Mouse (Mus musculus) spleen, embryonic (tissue): ENCODE measurements at regions not wholly inside any gene's neighbourhood (a gene's known extent, or its start where the extent isn't known, plus 50 kb on each side); places are given as distances from the start of the nearest gene placed in this dataset.
"Not testable (repeated sequence)": the region's sequence is repeated elsewhere in the genome, so short reads cannot be mapped to it uniquely, and the experiment has no call there.

Source experiments
- CTCF ChIA-PET: fragments of 350-600 bp; sonication (Branson Sonifier 250); formaldehyde crosslinking; loops from one replicate; lab custom pipeline; 2022; lab: Charles Lee

DNA sequence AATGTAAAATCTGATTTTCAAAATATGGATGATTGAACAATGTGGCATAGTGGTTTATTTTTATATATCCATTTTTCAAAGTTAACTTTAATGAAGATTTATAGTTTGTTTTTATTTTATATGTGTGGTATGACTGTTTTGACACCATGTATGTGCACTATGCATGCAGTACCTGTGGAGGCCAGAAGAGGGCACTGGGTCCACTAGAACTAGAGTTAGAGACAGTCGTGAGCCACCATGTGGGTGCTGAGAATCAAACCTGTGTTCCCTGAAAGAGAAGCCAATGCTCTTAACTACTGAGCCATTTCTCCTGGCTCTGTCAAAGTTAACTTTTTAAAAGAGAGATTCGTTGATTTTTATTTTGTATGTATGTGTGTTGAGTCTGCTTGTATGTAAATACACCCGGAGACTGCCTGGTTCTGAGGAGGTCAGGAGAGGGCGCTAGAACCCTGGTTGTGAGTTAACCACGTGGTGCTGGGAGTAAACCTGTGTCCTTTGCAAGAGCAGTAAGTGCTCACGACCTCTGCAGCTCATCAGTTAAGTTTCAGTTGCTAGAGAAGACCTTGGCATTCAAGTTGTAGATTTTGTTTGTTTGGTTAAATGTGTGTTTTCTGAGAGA lies 266.3 kb upstream of the Nr5a2 start:
- CTCF ChIA-PET = no interaction called here

DNA sequence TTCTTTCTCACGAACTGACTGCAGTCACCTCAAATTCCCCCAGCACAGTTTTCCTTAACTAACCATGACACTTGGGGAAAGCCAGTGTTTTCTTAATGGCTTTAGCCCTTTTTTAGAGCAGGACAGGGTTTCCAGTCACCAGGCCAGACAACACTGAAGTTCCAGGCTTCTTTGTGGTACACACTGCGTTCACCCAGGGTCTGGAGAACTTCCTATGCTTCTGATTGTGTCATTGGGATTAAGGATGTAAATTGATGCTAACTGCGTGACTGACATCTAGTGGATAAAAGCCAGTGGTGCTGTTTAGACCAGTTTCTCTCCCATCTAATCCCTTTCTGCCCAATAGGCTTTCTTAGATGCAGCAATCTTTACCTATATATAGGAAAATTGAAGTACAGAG lies 265.2 kb upstream of the Nr5a2 start:
- CTCF ChIA-PET = interaction anchor here (0.6 kb wide), 1 partner anchor 38 kb away, joined by 3 read pairs; no protein-coding TSS in a partner anchor

DNA sequence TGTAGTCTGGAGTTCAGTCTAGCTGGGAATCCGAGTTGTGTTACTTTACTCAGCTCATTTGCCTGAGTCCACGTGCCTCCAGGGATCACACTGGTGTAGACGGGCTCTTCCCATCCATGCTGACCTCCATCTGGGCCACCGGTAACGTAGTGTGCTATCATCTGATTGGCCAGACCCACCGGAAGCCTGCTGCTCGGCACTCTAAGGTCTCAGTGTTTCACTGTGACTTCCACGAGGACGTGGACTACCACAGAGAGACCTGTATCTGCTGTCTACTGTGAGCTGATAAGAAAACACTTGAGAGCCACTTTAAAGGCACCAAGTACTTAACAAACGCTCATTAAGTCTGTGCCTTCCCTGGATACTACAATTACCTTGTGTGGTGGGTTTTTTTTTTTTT lies 262.8 kb upstream of the Nr5a2 start:
- CTCF ChIA-PET = interaction anchor here (0.6 kb wide), 1 partner anchor 809 kb away, joined by 3 read pairs; no protein-coding TSS in a partner anchor

DNA sequence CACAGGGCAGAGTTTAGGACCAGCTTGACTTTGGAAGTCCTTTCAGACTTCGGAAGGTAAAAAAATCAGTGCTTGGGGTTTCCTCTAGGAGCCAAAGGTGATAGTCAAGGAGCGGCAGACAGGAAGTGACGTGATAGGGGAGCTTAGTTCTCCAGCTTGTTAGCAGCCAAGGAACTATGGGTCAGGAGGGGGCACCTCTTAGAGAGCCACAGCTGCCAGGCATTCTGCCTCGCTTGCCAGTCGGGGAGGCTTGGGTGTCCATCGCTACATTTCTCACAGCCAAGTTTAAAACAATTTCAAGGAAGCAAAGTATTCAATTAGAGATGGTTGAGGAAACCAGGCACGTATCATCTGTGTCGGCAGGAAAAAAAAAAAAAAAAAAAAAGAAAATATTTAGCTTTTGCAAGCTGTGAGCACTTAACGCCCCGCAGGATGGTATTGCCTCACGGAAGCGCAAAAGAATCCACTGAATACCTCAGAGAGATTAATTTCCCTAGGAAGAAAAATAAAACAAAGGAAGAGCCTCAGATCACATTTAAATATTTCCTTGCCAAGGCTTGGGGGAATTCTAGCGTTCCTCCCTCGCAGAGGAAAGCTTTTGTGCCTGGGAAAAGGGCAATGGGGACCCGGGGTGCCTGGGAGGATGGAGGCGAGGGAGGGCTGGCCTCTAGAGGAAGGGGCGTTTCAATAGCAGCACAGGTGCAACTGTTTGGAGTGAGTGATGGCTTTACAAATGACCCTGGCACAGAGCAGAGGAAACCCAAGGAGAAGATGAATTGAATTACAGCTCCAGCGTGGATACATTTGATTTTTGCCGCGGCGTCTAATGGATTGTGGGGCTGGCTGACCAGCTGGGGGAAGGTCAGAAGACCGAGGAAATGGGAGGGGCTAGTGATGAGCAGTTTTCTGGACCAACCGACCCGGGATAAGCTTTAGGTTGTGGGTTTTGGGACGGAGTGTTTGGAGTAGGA lies 261.1 kb upstream of the Nr5a2 start:
- CTCF ChIA-PET = no interaction called here

DNA sequence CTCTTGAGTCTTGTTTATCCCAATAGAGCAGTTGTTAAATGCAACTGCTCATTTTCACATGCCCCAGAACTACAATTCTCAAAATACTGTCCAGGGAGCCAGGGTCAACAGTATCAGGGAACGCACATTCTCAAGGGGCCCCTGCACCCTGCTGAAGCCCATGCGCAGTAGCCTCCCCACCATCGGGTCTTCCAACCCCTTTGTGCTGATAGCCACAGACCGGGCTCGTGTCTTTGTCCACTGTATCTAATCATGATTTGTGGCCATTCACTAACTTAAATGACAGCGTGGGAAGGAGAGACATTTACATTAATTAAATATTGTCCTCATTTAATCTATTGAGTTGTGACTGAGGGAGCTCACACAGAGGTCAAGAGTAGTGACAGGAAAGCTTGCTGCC lies 260.0 kb upstream of the Nr5a2 start:
- CTCF ChIA-PET = interaction anchor here (0.6 kb wide), 1 partner anchor 782 kb away, joined by 3 read pairs; no protein-coding TSS in a partner anchor

DNA sequence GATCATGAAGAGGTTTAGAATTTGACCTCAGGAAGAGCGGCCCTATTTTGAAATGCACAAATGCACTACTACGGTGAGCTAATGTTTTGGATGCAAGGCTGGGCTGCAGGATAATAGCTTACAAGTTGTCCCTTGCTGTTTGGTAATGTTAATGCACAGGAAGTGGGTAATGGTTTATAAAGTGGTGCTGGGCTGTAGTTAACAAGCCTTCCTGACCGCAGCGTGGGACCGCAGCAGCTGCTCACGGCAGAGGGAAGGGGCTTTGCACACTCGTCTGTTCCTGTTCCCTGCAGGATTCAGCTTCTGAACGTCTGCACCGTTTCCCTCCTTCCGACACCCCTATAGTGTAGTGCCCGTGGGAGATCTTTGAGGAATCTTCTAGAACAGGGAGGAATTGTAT lies 258.4 kb upstream of the Nr5a2 start:
- CTCF ChIA-PET = interaction anchor here (0.6 kb wide), 1 partner anchor 481 kb away, joined by 6 read pairs; no protein-coding TSS in a partner anchor

DNA sequence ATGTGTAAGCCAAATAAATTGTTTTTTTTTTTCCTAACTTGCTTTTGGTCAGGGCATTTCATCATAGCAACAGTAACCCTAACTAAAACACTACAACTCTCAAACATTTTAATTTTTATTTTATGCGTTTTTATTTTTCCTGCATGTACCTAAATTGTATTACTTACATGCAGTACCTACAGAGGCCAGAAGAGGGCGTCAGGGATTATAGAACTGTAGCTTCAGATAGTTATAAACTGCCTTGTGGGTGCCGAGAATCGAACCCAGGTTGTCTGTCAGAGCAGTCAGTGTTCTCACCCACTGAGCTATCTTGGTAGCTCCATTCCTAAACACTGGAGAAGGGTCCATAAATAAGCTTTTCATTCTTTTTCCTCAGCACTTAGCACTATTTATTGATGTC lies 257.8 kb upstream of the Nr5a2 start:
- CTCF ChIA-PET = interaction anchor here (0.7 kb wide), 1 partner anchor 82 kb away, joined by 3 read pairs; no protein-coding TSS in a partner anchor

DNA sequence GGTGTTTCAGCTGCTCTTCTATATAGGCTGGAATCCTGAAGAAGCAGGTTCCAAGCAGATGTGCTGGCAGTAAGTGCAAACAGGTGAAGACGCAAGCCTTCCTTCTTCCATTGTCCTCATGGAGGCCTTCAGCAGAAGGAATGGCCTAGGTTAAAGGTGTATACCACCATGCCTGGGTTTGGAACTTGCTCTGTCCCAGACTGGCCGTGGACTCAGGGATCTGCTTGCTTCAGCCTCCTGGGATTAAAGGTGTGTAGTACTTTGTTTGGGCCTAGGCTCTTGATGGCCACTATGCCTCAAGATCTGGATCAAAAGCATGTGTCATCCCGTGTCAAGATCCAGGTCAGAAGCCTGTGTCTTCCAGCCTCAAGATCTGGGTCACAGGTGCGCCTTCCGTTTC lies 257.0 kb upstream of the Nr5a2 start:
- CTCF ChIA-PET = interaction anchor here (0.7 kb wide), 1 partner anchor 81 kb away, joined by 3 read pairs; no protein-coding TSS in a partner anchor

DNA sequence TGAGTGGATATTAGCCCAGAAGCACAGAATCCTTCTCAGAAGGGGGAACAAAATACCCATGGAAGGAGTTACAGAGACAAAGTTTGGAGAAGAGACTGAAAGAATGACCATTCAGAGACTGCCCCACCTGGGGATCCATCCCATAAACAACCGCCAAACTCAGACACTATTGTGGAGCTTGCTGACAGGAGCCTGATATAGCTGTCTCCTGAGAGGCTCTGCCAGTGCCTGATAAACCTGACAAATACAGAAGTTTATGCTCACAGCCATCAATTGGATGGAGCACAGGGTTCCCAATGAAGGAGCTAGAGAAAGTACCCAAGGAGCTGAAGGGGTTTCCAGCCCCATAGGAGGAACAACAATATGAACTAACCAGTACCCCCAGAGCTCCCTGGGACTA lies 254.1 kb upstream of the Nr5a2 start:
- CTCF ChIA-PET = not testable (repeated sequence)

DNA sequence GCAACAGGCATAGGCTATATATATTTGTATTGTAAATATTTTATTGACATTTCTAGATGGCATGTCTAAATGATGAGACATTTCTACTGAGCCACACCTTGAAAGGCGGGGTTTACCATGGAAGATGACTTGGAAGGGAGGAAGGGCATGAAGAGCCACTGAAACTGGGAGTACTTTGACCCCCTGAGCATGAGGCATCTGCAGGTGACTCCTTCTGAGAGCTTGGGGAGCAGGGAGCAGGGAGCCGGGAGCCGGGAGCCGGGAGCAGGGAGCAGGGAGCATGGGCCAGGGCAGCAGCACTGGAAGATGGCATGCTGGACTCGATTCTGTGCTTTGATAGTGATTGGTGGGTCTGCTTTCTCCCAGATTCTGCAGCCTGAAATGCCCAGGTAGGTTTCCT lies 253.5 kb upstream of the Nr5a2 start:
- CTCF ChIA-PET = no interaction called here

DNA sequence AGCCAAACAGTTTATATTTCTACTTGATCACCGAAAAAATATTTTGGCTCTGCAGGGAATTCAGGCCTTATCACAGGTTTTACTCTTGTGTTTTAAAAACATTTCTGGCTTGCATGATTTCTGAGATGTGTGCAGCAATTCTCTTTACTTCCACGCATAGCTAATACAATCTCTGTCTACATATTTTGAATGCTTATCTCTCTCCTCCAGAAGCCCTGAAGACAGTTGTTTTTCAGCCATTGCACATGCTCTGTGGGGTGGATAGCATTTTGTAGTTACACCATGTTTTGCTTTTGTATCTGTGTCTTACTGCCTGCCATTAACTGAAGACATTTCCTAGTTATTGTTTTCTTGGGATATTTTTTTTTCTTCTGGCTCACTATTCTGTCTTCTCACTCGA lies 252.6 kb upstream of the Nr5a2 start:
- CTCF ChIA-PET = no interaction called here

DNA sequence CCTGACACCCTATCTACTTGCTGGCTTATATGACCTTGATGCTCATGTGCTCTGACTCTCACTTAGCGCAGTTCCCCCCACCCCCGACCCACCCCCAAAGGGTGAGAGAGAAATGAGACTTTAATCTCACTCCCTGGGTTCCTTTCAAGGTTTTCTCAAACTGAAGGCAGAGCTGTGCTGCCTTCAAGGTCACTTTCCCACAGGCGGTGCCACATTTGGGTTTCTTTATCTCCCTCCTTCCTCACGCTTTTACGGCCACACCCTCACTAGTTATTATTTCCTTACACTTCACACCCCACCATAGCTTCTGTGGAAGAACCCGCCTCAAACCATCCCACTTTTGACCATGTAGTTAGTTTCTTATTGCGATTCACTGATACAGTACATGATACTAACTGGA lies 244.1 kb upstream of the Nr5a2 start:
- CTCF ChIA-PET = no interaction called here

DNA sequence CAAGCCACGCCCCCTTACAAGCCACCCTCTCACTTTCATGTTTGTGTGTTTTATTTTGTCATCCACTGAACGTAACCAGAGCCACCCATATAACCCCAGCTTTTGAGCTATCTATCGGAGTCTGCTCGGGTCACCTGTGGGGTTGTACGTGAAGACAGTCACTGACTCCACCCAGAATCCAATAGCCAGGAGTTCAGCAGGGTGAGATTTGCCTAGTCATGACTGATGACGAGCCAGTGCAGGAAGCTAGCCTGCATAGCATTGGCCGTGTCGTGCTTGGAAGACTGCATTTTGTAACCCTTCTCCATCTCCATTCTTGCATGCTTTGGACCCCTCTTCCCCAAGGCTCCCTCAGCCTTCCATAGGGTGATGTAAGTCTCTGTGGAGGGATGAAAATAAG lies 243.3 kb upstream of the Nr5a2 start:
- CTCF ChIA-PET = no interaction called here

DNA sequence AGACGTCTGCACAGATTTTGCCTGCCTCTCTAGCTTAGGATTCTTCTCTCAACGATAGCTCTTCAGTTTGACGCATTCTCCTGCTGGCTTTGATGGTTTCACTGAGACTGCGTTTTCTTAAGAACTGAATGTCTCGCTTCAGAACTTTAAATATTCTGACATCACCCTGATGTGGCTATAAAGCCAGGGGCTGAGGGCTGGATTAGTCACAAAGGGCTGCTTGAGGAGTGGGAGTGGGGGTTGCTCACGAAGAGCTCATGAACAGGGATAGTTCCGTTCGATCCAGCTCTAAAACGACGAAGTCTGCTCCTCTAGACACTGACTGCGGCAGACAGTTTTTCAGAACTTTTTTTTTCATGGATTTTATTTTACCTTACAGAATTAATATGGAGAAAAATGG lies 240.7 kb upstream of the Nr5a2 start:
- CTCF ChIA-PET = no interaction called here

DNA sequence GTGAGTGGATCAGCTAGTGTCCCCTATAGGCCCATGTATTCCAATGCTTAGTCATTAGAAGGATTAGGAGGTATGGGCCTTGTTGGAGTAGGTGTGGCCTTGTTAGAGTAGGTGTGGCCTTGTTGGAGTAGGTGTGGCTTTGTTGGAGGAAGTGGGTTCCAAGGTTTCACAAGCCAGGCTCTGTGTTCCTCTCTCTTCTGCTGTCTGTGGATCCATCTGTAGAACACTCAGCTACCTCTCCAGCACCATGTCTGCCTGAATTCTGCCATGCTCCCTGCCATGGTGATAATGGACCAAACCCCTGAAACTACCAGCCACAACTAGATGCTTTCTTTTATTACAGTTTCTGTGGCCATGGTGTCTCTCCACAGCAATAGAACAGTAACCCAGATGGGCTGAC lies 235.7 kb upstream of the Nr5a2 start:
- CTCF ChIA-PET = no interaction called here

DNA sequence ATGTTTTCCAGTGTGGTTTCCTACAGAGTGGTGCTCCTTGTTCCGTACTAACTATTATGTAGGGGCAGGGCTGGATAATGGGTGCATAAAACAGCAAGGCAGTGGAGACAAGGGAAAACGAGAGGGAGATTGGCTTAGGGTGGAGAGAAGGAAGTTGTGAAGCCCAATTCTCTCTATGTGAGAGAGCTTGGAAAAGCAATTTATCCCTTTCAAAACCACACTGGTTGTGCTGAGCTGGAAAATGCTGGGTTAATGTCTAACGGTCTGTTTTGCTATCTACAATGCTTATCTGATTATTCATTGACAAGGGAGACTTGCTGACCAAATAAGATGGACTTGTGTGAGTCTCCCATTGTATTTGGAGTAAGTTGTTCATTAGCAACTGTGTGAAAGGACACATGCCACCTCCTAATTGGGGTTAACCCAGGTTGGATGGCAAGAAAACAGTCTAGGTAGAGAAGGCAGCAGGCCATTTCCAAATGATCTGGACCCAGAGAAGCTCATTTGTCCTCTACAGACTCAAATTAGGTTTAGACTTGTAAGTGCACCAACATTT lies 234.9 kb upstream of the Nr5a2 start:
- CTCF ChIA-PET = no interaction called here

DNA sequence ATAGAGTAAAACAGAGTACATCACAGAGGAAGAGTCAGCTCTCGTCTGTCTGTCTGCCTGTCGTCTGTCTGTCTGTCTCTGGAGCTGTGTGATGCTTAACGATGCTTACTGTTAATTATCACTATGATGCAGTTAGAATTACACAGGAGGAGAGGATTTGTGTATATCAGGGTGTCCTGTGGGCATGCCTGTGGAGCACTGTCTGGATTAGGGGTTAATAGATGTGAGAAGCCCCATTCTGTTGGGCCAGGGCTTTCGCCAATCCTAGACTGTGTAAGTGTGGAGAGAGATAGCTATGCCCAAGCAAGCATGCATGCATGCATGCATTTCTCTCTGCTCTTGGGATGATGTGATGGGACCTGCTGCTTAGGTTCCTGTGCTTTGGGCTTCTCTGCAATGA lies 218.0 kb upstream of the Nr5a2 start:
- CTCF ChIA-PET = no interaction called here

DNA sequence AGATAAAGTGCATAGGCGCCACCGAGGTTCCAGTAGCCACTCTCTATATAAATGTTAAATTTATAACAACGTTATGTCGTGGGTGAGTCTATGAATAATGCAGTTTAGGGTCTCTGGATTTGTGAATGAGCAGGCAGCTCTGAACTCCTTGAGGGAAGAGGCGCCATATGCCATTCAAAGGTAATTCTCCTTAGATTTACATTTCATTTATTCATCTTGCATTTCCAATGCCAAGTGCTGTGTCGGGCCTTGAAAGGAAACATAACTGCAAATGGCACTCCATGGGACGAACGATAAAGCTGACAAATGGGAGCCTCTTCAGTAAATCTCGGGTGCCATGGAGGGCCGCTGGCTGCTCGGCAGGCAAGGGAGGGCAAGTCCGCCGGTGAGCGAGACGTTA lies 216.4 kb upstream of the Nr5a2 start:
- CTCF ChIA-PET = no interaction called here

DNA sequence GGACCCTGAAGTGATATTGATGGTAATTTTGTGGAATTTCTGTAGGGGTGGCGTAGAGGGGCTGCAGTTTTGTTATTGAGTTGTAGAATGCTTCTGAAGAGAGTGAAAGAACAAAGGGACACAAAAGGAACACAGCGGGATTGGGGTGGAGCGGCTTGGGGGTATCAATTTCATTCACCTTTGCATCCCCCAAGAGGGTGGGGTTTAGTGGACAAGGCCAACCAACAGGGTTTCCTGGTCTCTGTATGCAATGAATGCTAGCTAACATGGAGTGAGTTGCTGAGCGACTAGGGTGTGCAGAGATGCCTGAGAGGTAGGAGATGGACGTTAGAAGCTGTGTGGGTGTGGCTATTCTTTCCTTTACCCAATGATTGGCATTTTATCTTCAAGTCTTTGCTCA lies 213.8 kb upstream of the Nr5a2 start:
- CTCF ChIA-PET = no interaction called here

DNA sequence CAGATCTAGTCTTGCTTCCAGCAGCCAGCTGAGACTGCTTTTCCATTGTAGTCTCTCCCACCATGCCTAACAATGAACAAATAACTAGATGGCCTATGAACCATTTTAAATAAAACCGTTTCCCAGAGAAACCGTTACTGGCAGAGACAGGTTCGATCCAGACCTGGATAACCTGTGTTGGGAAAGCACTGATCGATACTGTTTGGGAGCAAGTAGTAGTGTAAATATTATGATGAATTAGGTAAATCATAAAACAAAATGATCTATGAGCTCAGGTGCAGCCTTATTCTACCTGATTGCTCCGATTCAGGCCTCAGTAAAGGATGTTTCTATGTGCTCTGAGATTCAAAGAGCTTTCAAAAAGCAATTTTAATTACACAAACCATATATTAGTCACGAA lies 211.9 kb upstream of the Nr5a2 start:
- CTCF ChIA-PET = interaction anchor here (0.6 kb wide), 1 partner anchor 12 kb away, joined by 5 read pairs; no protein-coding TSS in a partner anchor

DNA sequence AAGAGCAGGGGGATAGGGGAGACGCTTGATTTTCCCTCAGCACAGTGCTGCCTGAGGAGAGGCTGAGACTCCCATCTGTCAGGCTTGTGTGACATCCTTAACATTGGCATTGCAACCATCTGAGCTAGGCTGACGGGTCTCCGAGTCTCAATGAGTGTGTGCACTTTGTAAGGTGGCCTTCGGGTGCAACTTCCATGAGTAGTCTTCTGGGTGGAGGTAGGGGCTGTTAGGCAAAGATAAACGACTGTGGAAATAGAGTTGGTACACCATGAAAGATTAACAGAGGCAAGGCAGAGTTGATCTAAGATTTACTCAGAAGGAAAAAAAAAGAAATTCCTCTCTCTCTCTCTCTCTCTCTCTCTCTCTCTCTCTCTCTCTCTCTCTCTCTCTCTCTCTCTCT lies 211.2 kb upstream of the Nr5a2 start:
- CTCF ChIA-PET = interaction anchor here (0.6 kb wide), 1 partner anchor 12 kb away, joined by 5 read pairs; no protein-coding TSS in a partner anchor

DNA sequence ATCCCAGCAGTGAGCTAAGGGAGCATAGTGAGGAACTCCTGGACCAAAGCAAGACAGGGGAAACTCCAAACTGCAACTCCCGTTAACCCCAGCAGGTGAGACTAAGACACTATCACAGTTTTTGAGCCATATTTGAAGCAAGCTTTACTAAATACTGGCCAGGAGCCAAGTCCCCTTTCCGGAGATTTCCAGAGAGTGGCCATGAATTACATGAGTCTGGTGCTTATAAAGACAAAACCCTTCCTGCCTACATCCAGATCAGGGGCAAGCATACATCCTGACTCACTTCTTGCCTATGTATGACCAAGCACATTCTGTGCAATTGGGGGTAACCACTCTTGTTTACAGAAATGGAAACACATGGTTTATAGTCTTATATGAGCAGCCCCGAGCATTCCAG lies 187.6 kb upstream of the Nr5a2 start:
- CTCF ChIA-PET = no interaction called here
